Mouse (Mus musculus) forebrain, postnatal 0 days (tissue): ENCODE measurements at regions not wholly inside any gene's neighbourhood (a gene's known extent, or its start where the extent isn't known, plus 50 kb on each side); places are given as distances from the start of the nearest gene placed in this dataset.

Experiments
- ATAC-seq: fragments of 200-750 bp; cut with Nextera tagmentation; 2 replicates; pipeline ENCODE4 v1.8.0; 2017; ENCODE audit warnings: mild to moderate bottlenecking, moderate library complexity
- DNase-seq: peaks from one replicate; pipeline ENCODE4 v3.0.0-alpha.2; 2015
- H3K27ac ChIP-seq: fragments of 300-500 bp; sonication (generic); 2 replicates; pipeline ENCODE4 v1.5.1; 2014; ENCODE audit warnings: low read depth, mild to moderate bottlenecking, antibody characterized with exemption, low read length, moderate library complexity, mixed read lengths
- H3K27me3 ChIP-seq: fragments of 300-500 bp; sonication (generic); 2 replicates; pipeline ENCODE4 v1.6.1; 2014; ENCODE audit warnings: mild to moderate bottlenecking, low read length, mixed read lengths; ENCODE audit not compliant: insufficient read depth
- H3K36me3 ChIP-seq: fragments of 300-500 bp; sonication (generic); 2 replicates; pipeline ENCODE4 v1.6.1; 2014; ENCODE audit warnings: mild to moderate bottlenecking, moderate library complexity; ENCODE audit not compliant: insufficient read depth
- H3K4me1 ChIP-seq: fragments of 300-500 bp; sonication (generic); 2 replicates; pipeline ENCODE4 v1.6.1; 2014; ENCODE audit warnings: antibody characterized with exemption; ENCODE audit not compliant: insufficient read depth
- H3K4me2 ChIP-seq: fragments of 300-500 bp; sonication (generic); 2 replicates; pipeline ENCODE4 v1.6.1; 2014; ENCODE audit warnings: low read depth, mild to moderate bottlenecking, moderate library complexity
- H3K4me3 ChIP-seq: fragments of 300-500 bp; sonication (generic); 2 replicates; pipeline ENCODE4 v1.5.1; 2014; ENCODE audit warnings: low read depth, low read length, mixed read lengths
- H3K9ac ChIP-seq: fragments of 300-500 bp; sonication (generic); 2 replicates; pipeline ENCODE4 v1.6.1; 2014; ENCODE audit warnings: mild to moderate bottlenecking
- H3K9me3 ChIP-seq: fragments of 300-500 bp; sonication (generic); 2 replicates; pipeline ENCODE4 v1.6.1; 2016; ENCODE audit warnings: low read length
- CTCF ChIP-seq: sonication (generic); IDR thresholded peaks from 2 replicates; pipeline ENCODE4 v1.5.1; 2016; ENCODE audit warnings: antibody characterized with exemption, control low read depth, low read depth
- WGBS: fragments of 180-500 bp; shearing (Covaris S2); extraction: QIAGEN DNeasy Blood & Tissue Kit; methylation state at CpG from one replicate; pipeline ENCODE4 v1.1.7; 2014; 5-methylcytosine and 5-hydroxymethylcytosine counted together

DNA sequence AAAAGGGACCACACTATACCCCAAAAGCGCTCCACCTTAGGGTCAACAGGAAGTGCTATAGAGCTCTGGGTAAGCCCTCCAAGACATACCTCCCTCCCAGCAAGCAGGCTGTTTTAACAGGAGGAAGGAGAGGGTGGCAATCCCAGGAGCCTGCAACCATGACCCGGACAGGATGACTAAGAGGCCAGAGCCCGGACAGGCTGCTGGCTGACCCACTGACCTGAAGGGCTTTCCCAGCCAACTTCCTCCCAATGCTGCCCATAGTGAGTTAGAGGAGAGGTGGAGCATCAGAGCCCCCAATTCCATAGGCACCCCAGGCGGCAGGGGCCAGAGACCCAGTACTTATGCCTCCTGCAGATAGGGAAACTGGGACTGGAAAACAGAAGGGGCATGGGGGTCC lies 136.3 kb downstream of the Utp6 start:
- 92% methylated on average over 4 of the region's 4 CpGs for WGBS
- Histone ChIP-seq H3K9ac (no peak overlapping the region), H3K4me2 (no peak overlapping the region), H3K27me3 (no peaks in the 10 kb centered on the region), H3K4me3 (no peak overlapping the region), H3K36me3 (no peaks in the 10 kb centered on the region), H3K27ac (no peak overlapping the region), H3K4me1 (no peaks in the 10 kb centered on the region), H3K9me3 (no peaks in the 10 kb centered on the region)
- no peak for DNase-seq
- no peak for TF ChIP-seq CTCF
- no peak for ATAC-seq

DNA sequence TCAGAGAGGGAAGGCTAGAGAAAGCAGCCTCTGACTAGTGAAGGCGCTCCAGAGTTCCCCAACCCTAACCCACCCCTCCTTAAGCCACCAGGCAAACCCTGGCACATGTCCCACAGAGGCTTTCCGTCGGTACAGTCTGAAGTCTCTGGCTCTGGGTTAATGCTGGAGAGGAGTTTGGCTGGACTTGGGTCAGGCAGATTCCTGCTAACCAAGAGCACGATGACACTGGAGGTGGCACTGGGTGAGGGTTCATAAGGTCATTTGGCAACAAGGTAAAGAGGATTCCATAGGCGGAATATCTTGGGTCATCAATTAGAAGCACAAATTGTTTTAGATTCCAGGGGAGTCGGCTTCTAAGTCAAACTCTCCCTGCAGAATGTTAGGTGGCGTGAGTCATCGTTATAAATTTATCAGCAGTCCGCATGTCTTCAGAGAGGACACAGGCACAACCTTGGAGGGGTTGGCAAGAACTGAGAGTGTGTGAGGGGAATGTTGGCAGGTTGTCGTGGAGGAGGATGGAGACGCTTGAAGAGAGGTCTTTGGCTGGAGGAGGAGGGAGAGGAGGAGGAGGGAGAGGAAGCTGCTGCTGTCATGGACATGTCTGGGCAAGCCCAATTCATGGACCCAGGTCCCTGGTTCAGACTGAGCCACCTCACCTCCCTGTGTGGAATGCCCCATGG lies 138.4 kb downstream of the Utp6 start:
- ATAC-seq, result no peak
- no peak for DNase-seq
- no peak overlapping the region for H3K9ac ChIP-seq
- WGBS, result 76% methylated on average over 11 of the region's 11 CpGs
- H3K4me3 ChIP-seq, result no peak overlapping the region
- TF ChIP-seq CTCF, result no peak
- no peaks in the 10 kb centered on the region for H3K4me1 ChIP-seq
- H3K27me3 ChIP-seq, result no peaks in the 10 kb centered on the region
- H3K4me2 ChIP-seq, result no peak overlapping the region
- H3K36me3 ChIP-seq, result no peaks in the 10 kb centered on the region
- H3K27ac ChIP-seq, result no peak overlapping the region
- no peaks in the 10 kb centered on the region for H3K9me3 ChIP-seq

- Histone ChIP-seq H3K27me3 (no peaks in the 10 kb centered on the region), H3K4me3 (no peak overlapping the region), H3K9ac (no peak overlapping the region), H3K4me2 (no peak overlapping the region), H3K27ac (no peak overlapping the region), H3K9me3 (no peaks in the 10 kb centered on the region), H3K4me1 (no peaks in the 10 kb centered on the region), H3K36me3 (no peaks in the 10 kb centered on the region)
- no peak for ATAC-seq
- DNase-seq, result no peak
- WGBS, result 56% methylated on average over 5 of the region's 5 CpGs
- no peak for TF ChIP-seq CTCF
These were observed 140.2 kb downstream of the Utp6 start for GRCm38 (mm10) chr11:79821986-79822385.

DNA sequence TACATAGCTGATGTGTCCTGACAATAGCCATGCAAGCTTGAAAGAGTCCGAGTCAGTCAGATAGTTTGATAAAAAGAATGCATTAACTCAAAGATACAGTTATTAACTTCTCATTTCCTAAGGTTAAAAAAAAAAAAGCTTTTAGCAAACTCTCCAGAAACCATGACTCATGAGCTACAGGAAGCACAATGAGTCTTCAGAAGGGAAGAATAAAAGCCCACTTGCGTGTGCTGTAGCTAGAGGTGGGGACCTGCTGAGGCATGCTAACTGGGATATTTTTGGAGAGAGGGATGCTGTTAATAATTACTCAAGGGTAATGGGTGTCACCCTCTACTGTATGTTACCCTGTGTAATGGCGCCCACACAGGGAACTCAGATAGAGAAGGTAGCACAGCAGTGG lies 147.0 kb downstream of the Utp6 start:
- no peak for TF ChIP-seq CTCF
- Histone ChIP-seq H3K4me3 (no peak overlapping the region), H3K9me3 (no peaks in the 10 kb centered on the region), H3K4me1 (no peaks in the 10 kb centered on the region), H3K9ac (no peak overlapping the region), H3K36me3 (no peaks in the 10 kb centered on the region), H3K27me3 (no peaks in the 10 kb centered on the region), H3K27ac (no peak overlapping the region), H3K4me2 (no peak overlapping the region)
- 86% methylated on average over 3 of the region's 3 CpGs for WGBS
- no peak for ATAC-seq
- no peak for DNase-seq

GRCm38 (mm10) chr11:79806911-79807466 lies 155.2 kb downstream of the Utp6 start:
- WGBS, result 28% methylated on average over 17 of the region's 17 CpGs
- H3K27ac ChIP-seq, result no peak overlapping the region
- no peak overlapping the region for H3K4me3 ChIP-seq
- no peak overlapping the region for H3K4me2 ChIP-seq
- DNase-seq (peak; percentile 54), ATAC-seq (no peak)
- TF ChIP-seq CTCF, result no peak
- H3K36me3 ChIP-seq, result no peaks in the 10 kb centered on the region
- H3K9ac ChIP-seq, result no peak overlapping the region
- H3K27me3 ChIP-seq, result no peaks in the 10 kb centered on the region
- H3K4me1 ChIP-seq, result peaks cover 4% of the 10 kb centered on the region; the same call in 1 of the 2 replicates
- H3K9me3 ChIP-seq, result no peaks in the 10 kb centered on the region

- H3K27ac ChIP-seq, result no peak overlapping the region
- no peak for TF ChIP-seq CTCF
- no peak overlapping the region for H3K4me2 ChIP-seq
- H3K9ac ChIP-seq, result no peak overlapping the region
- no peaks in the 10 kb centered on the region for H3K9me3 ChIP-seq
- DNase-seq (no peak), ATAC-seq (no peak)
- 73% methylated on average over 10 of the region's 10 CpGs for WGBS
- no peaks in the 10 kb centered on the region for H3K27me3 ChIP-seq
- no peaks in the 10 kb centered on the region for H3K36me3 ChIP-seq
- H3K4me1 ChIP-seq, result peaks cover 4% of the 10 kb centered on the region; the same call in 1 of the 2 replicates
- no peak overlapping the region for H3K4me3 ChIP-seq
These were observed 155.8 kb downstream of the Utp6 start for GRCm38 (mm10) chr11:79806417-79806816.

GRCm38 (mm10) chr11:79805981-79806415 lies 156.2 kb downstream of the Utp6 start:
- no peak overlapping the region for H3K27ac ChIP-seq

More at GRCm38 (mm10) chr11:79805981-79806415, 156.2 kb downstream of the Utp6 start:
- Histone ChIP-seq H3K36me3 (no peaks in the 10 kb centered on the region), H3K9ac (no peak overlapping the region), H3K4me1 (peaks cover 4% of the 10 kb centered on the region; the same call in 1 of the 2 replicates), H3K27me3 (no peaks in the 10 kb centered on the region), H3K4me2 (no peak overlapping the region), H3K9me3 (no peaks in the 10 kb centered on the region), H3K4me3 (no peak overlapping the region)
- ATAC-seq (no peak), DNase-seq (no peak)
- no peak for TF ChIP-seq CTCF
- WGBS, result 53% methylated on average over 10 of the region's 10 CpGs
